Mouse (Mus musculus) forebrain, embryonic 11.5 days (tissue): ENCODE data around the gene Vps13c. TPM values are rescaled to one million over a fixed set of nuclear protein-coding genes. Genes with fewer than 3 reads are reported as not detected.

Experiments
- ATAC-seq: fragments of 200-750 bp; cut with Nextera tagmentation; replicated peaks from 2 replicates; pipeline ENCODE4 v1.8.0; 2017; ENCODE audit warnings: moderate TSS enrichment; ENCODE audit not compliant: low FRiP score
- DNase-seq: peaks from one replicate; pipeline ENCODE4 v3.0.0-alpha.2; 2017; ENCODE audit warnings: low spot score
- H3K27ac ChIP-seq: fragments of 300-500 bp; sonication (generic); 2 replicates; pipeline ENCODE4 v1.5.1; 2014; ENCODE audit warnings: low read depth, low read length
- H3K27me3 ChIP-seq: fragments of 300-500 bp; sonication (generic); 2 replicates; pipeline ENCODE4 v1.6.1; 2014; ENCODE audit warnings: mild to moderate bottlenecking, low read length, mixed read lengths; ENCODE audit not compliant: control insufficient read depth, insufficient read depth
- H3K36me3 ChIP-seq: fragments of 300-500 bp; sonication (generic); 2 replicates; pipeline ENCODE4 v1.6.1; 2014; ENCODE audit warnings: mild to moderate bottlenecking, low read length, moderate library complexity, mixed read lengths; ENCODE audit not compliant: control insufficient read depth, insufficient read depth
- H3K4me1 ChIP-seq: fragments of 300-500 bp; sonication (generic); replicated peaks from 2 replicates; pipeline ENCODE4 v1.6.1; 2014; ENCODE audit warnings: low read length, mixed read lengths; ENCODE audit not compliant: control insufficient read depth, insufficient read depth
- H3K4me2 ChIP-seq: fragments of 300-500 bp; sonication (generic); 2 replicates; pipeline ENCODE4 v1.6.1; 2014; ENCODE audit warnings: low read depth, mild to moderate bottlenecking, low read length, moderate library complexity, mixed read lengths; ENCODE audit not compliant: severe bottlenecking
- H3K4me3 ChIP-seq: fragments of 300-500 bp; sonication (generic); 2 replicates; pipeline ENCODE4 v1.5.1; 2014; ENCODE audit warnings: low read depth, low read length
- H3K9ac ChIP-seq: fragments of 300-500 bp; sonication (generic); 2 replicates; pipeline ENCODE4 v1.6.1; 2014; ENCODE audit warnings: low read length
- H3K9me3 ChIP-seq: fragments of 300-500 bp; sonication (generic); 2 replicates; pipeline ENCODE4 v1.6.1; 2016; ENCODE audit warnings: low read length, mixed read lengths; ENCODE audit not compliant: control insufficient read depth
- WGBS: fragments of 180-500 bp; shearing (Covaris S2); extraction: QIAGEN DNeasy Blood & Tissue Kit; methylation state at CpG from one replicate; pipeline ENCODE4 v1.1.7; 2014; 5-methylcytosine and 5-hydroxymethylcytosine counted together
- polyA plus RNA-seq: library from polyadenylated mRNA; unstranded; fragments of >200 nt; fragmentation: Nextera tagmentation; extraction: Ambion mirVana; gene quantifications from 2 replicates; pipeline ENCODE4 v1.2.1, GENCODE M21; 2014

The Vps13c gene
- polyA plus RNA-seq, 1 experiment from 2014 or later, result 7.1 TPM

- Histone ChIP-seq H3K4me3 (no peak overlapping the region), H3K27me3 (no peaks in the 10 kb centered on the region), H3K36me3 (no peaks in the 10 kb centered on the region), H3K9me3 (no peaks in the 10 kb centered on the region), H3K27ac (no peak overlapping the region), H3K4me1 (no peaks in the 10 kb centered on the region), H3K4me2 (no peak overlapping the region), H3K9ac (no peak overlapping the region)
- DNase-seq, result no peak
- 90% methylated on average over 11 of the region's 11 CpGs for WGBS
- no peak for ATAC-seq
These were observed 38.1 kb downstream of the Vps13c start for GRCm38 (mm10) chr9:67878197-67878769.

- no peak for ATAC-seq
- H3K27ac ChIP-seq, result no peak overlapping the region
- H3K4me3 ChIP-seq, result no peak overlapping the region
- no peaks in the 10 kb centered on the region for H3K27me3 ChIP-seq
- H3K4me2 ChIP-seq, result no peak overlapping the region
- no peak for DNase-seq
- no peaks in the 10 kb centered on the region for H3K9me3 ChIP-seq
- H3K9ac ChIP-seq, result no peak overlapping the region
- H3K36me3 ChIP-seq, result no peaks in the 10 kb centered on the region
- WGBS, result 76% methylated on average over 13 of the region's 13 CpGs
- H3K4me1 ChIP-seq, result no peaks in the 10 kb centered on the region
These were observed 43.3 kb downstream of the Vps13c start for GRCm38 (mm10) chr9:67883349-67883984.

- Histone ChIP-seq H3K27me3 (no peaks in the 10 kb centered on the region), H3K9ac (no peak overlapping the region), H3K4me1 (no peaks in the 10 kb centered on the region), H3K27ac (no peak overlapping the region), H3K4me3 (no peak overlapping the region), H3K4me2 (no peak overlapping the region), H3K9me3 (no peaks in the 10 kb centered on the region), H3K36me3 (no peaks in the 10 kb centered on the region)
- 86% methylated on average over 3 of the region's 3 CpGs for WGBS
- no peak for DNase-seq
- ATAC-seq, result no peak
These were observed 43.9 kb downstream of the Vps13c start for GRCm38 (mm10) chr9:67884095-67884494.

GRCm38 (mm10) chr9:67886981-67887720, 47.0 kb downstream of the Vps13c start:
- Histone ChIP-seq H3K4me2 (no peak overlapping the region), H3K9me3 (no peaks in the 10 kb centered on the region), H3K4me3 (no peak overlapping the region), H3K36me3 (no peaks in the 10 kb centered on the region; the same call in 1 of the 2 replicates), H3K27ac (no peak overlapping the region), H3K4me1 (no peaks in the 10 kb centered on the region), H3K9ac (no peak overlapping the region), H3K27me3 (no peaks in the 10 kb centered on the region)
- ATAC-seq, result no peak
- WGBS, result 88% methylated on average over 4 of the region's 4 CpGs
- no peak for DNase-seq

GRCm38 (mm10) chr9:67893474-67893873, 53.3 kb downstream of the Vps13c start:
- H3K4me1 ChIP-seq, result no peaks in the 10 kb centered on the region
- no peak overlapping the region for H3K27ac ChIP-seq
- H3K36me3 ChIP-seq, result no peaks in the 10 kb centered on the region; the same call in 1 of the 2 replicates
- H3K4me2 ChIP-seq, result no peak overlapping the region
- no peak for DNase-seq
- no peak overlapping the region for H3K9ac ChIP-seq
- WGBS, result 98% methylated on average over 1 of the region's 1 CpGs
- no peaks in the 10 kb centered on the region for H3K27me3 ChIP-seq
- no peak overlapping the region for H3K4me3 ChIP-seq
- ATAC-seq, result no peak
- H3K9me3 ChIP-seq, result no peaks in the 10 kb centered on the region

GRCm38 (mm10) chr9:67896646-67897295, 56.6 kb downstream of the Vps13c start:
- DNase-seq, result no peak
- H3K27me3 ChIP-seq, result no peaks in the 10 kb centered on the region
- no peak overlapping the region for H3K27ac ChIP-seq
- H3K9ac ChIP-seq, result no peak overlapping the region
- 66% methylated on average over 12 of the region's 12 CpGs for WGBS
- no peaks in the 10 kb centered on the region for H3K36me3 ChIP-seq
- ATAC-seq, result no peak
- H3K4me3 ChIP-seq, result no peak overlapping the region
- no peak overlapping the region for H3K4me2 ChIP-seq
- no peaks in the 10 kb centered on the region for H3K4me1 ChIP-seq
- H3K9me3 ChIP-seq, result no peaks in the 10 kb centered on the region

GRCm38 (mm10) chr9:67900398-67900797, 60.2 kb downstream of the Vps13c start:
- 67% methylated on average over 5 of the region's 5 CpGs for WGBS
- no peak overlapping the region for H3K4me3 ChIP-seq
- DNase-seq, result no peak
- H3K27ac ChIP-seq, result no peak overlapping the region
- H3K4me2 ChIP-seq, result no peak overlapping the region
- H3K9me3 ChIP-seq, result no peaks in the 10 kb centered on the region
- ATAC-seq, result no peak
- H3K9ac ChIP-seq, result no peak overlapping the region
- no peaks in the 10 kb centered on the region for H3K4me1 ChIP-seq
- H3K36me3 ChIP-seq, result no peaks in the 10 kb centered on the region
- H3K27me3 ChIP-seq, result no peaks in the 10 kb centered on the region

- ATAC-seq, result no peak
- H3K36me3 ChIP-seq, result no peaks in the 10 kb centered on the region
- no peak overlapping the region for H3K9ac ChIP-seq
- H3K4me2 ChIP-seq, result no peak overlapping the region
- H3K27me3 ChIP-seq, result no peaks in the 10 kb centered on the region
- no peak for DNase-seq
- H3K9me3 ChIP-seq, result no peaks in the 10 kb centered on the region
- H3K4me3 ChIP-seq, result no peak overlapping the region
- H3K4me1 ChIP-seq, result no peaks in the 10 kb centered on the region
- H3K27ac ChIP-seq, result no peak overlapping the region
- 75% methylated on average over 6 of the region's 6 CpGs for WGBS
These were observed 64.2 kb downstream of the Vps13c start for GRCm38 (mm10) chr9:67904355-67904754.
